Mouse (Mus musculus) bone marrow macrophage, adult 2 months (primary cell): ENCODE data around the gene Bbs10.

Experiments used
- CTCF ChIP-seq: IDR thresholded peaks from 2 replicates; pipeline ENCODE4 v1.5.1; 2012; ENCODE audit warnings: low read depth, mild to moderate bottlenecking, low read length, moderate library complexity
- POLR2A ChIP-seq: IDR thresholded peaks from 2 replicates; pipeline ENCODE4 v1.6.1; 2012; ENCODE audit warnings: mild to moderate bottlenecking, low read depth, low read length, borderline replicate concordance

DNA sequence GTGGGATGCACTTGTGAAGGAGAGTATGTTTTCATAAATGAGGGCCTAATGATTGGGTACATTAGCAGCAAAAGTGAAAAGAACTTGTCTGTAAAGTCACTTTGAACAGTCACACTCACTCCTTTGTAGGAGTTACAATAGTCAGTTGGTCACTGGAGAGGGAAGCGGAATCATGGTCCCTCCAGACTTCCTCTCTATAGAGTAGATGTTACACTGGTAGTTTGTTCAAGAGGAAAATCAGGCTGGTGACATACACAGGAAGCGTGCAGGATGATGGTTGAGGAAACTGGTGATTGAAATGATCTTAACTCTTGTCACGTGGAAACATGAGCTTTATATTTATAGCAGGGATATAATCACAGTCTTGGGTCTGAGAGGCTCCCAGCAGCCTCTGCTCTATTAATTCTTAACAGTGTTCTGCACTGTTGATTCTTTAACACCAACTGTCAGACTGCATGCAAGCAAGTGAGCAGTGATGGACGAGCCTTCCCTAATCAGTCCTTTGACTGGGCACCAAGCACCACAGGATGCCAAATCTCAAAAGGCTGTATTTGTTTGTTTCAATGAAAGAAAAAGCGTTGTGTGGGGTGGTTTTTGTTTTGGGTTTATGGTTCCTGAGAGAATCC is 24.9 kb upstream of the Bbs10 start:
- TF ChIP-seq CTCF (no peak), POLR2A (no peak)
